Mouse (Mus musculus): ENCODE data around the gene Rnasel.

- TF ChIP-seq KAT2A (IDR thresholded peaks at IDR 0.05; ENCODE audit: insufficient replicate concordance, low read length) (no peak), POLR2A (IDR thresholded peaks at IDR 0.05; ENCODE audit: low read depth, low read length) (no peak), NRF1 (IDR thresholded peaks at IDR 0.05; ENCODE audit: low read depth, low read length) (no peak), RCOR1 (conservative IDR thresholded peaks at IDR 0.05; ENCODE audit: low read depth, low read length) (no peak), ZNF384 (IDR thresholded peaks at IDR 0.05; ENCODE audit: low read depth, low read length) (no peak), CTCF (conservative IDR thresholded peaks at IDR 0.05 in 1 of 2, IDR thresholded peaks at IDR 0.05 in 1 of 2; ENCODE audit: low read depth in 2 of 2, low read length in 2 of 2) (no peak)
Measured at GRCm38 (mm10) chr1:153747861-153748530, 1.2 kb upstream of the Rnasel start.

Data from CH12.LX (cell line).